Mouse (Mus musculus) right cerebral cortex, adult 18-20 months (tissue): ENCODE measurements at regions not wholly inside any gene's neighbourhood (a gene's known extent, or its start where the extent isn't known, plus 50 kb on each side); places are given as distances from the start of the nearest gene placed in this dataset.
"Not testable (repeated sequence)": the region's sequence is repeated elsewhere in the genome, so short reads cannot be mapped to it uniquely, and the experiment has no call there.

ENCODE experiments used
- DNase-seq: peaks from one replicate; pipeline ENCODE4 v3.0.0; 2022; ENCODE audit warnings: mixed read lengths

DNA sequence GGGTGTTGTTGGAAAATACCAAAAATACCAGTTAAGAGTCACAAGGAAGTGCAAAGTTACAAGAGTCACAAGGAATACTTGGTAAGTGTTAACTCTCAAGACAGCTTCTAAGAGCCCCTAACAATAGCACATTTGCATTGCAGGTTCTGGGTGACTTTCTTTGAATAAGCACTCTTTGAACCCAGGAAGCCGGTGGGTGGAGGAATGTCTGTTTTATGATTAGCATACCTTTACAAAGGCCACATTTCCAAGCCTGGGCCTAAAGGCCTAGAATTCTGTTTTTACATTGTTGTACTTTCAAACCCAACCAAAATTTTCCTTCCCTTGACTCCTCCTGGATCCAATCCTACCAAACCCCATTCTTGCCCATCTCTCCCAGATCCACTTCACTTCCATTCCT, 693.5 kb upstream of the Gria3 start:
- DNase-seq = not testable (repeated sequence)

DNA sequence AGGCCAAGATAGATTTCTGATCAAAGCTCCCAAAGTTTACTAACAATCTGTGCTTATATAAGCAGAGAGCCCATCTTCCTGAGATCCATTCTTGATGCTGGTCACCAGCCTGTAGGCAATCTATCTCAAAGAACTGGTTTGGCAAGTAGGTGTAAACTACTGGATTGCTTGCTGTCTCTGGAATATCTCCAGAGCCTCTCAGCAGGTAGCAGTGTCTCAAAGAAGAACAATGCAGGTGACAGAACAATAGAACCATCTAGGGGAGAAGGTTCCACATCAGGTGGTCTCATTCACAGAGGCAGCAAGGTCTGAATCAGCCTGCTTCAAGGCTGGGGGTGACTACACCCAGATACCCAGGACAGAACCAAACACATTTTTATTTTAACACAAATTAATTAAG, 692.0 kb upstream of the Gria3 start:
- no peak for DNase-seq

DNA sequence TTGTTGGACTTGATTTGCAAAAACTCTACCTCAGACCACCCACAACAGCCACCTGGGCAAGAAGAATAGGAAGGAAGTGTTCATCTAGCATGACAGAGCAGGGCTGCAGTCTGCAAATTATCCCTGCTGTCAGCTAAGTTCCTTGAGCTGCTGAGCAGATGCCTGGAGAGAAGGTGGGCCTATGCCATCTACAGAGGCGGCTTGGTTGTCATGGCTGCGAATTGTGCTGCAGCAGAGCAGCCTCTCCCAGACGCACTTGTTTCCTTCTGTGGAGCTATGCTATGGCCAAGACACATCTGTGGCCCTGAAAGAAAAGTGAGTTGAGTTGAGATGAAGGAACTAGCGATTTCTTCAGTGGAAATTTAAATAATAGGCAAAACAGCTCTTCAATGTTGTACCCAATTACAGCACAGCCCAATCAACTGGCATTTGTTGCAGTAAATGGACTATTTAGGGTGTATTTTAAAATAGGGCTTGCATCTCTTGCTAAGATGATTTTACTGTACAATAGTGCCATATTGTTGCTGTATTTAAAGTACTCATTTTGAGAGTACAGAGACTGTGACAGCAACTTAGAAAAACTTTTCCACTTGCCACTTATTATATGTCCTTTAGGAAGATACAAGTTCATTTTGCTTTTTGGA, 659.8 kb upstream of the Gria3 start:
- DNase-seq = peak; percentile 67
